Mouse (Mus musculus): ENCODE measurements at regions not wholly inside any gene's neighbourhood (a gene's known extent, or its start where the extent isn't known, plus 50 kb on each side); places are given as distances from the start of the nearest gene placed in this dataset.
"Not testable (repeated sequence)": the region's sequence is repeated elsewhere in the genome, so short reads cannot be mapped to it uniquely, and the experiment has no call there.

- TF ChIP-seq MAFK (IDR thresholded peaks at IDR 0.05; ENCODE audit: insufficient read depth, low read depth, low read length); ZC3H11A (IDR thresholded peaks at IDR 0.05; ENCODE audit: borderline replicate concordance, low read depth, low read length); CHD2 (IDR thresholded peaks at IDR 0.05; ENCODE audit: low read depth, low read length); ZNF384 (IDR thresholded peaks at IDR 0.05; ENCODE audit: low read depth, low read length): not testable (repeated sequence)
These were observed 280.3 kb upstream of the Olfr1507 start for GRCm38 (mm10) chr14:52775816-52776215.

Measured in ES-E14 (cell line).